Mouse (Mus musculus) adrenal gland, adult 18-20 months (tissue): Measurements from ENCODE around the gene Ak5. TPM values are rescaled to one million over a fixed set of nuclear protein-coding genes. Genes with fewer than 3 reads are reported as not detected.
A peak's percentile ranks its signal among the peaks of the same experiment; 100 is the strongest.
"Not testable (repeated sequence)": the region's sequence is repeated elsewhere in the genome, so short reads cannot be mapped to it uniquely, and the experiment has no call there.

Source experiments
- DNase-seq, 2 experiments: peaks; one replicate each; pipeline ENCODE4 v3.0.0; 2021 to 2022; ENCODE audit warnings: low spot score in 2 of 2
- total RNA-seq, 2 experiments: library from RNA; stranded (reverse); gene quantifications; 1 replicate in 1 of 2; 2 replicates in 1 of 2; pipeline ENCODE4 v1.2.3; 2021

Ak5 gene
- total RNA-seq, 2 experiments from 2014 or later: 3.0 to 4.4 TPM

GRCm38 (mm10) chr3:152478599-152479435, 189.3 kb downstream of the Ak5 start:
- peak in 1 of 2 experiments; percentile 13 for DNase-seq

GRCm38 (mm10) chr3:152477796-152478527, 190.2 kb downstream of the Ak5 start:
- peak; percentile 51 to 58 for DNase-seq

GRCm38 (mm10) chr3:152475894-152476293, 192.3 kb downstream of the Ak5 start:
- no peak for DNase-seq

- no peak for DNase-seq
Observed at GRCm38 (mm10) chr3:152475278-152475669, 192.9 kb downstream of the Ak5 start.

GRCm38 (mm10) chr3:152474582-152475277, 193.4 kb downstream of the Ak5 start:
- DNase-seq: peak; percentile 48 to 55

GRCm38 (mm10) chr3:152472676-152473075, 195.5 kb downstream of the Ak5 start:
- no peak for DNase-seq

GRCm38 (mm10) chr3:152470347-152470746, 197.8 kb downstream of the Ak5 start:
- DNase-seq: no peak

GRCm38 (mm10) chr3:152469423-152470200, 198.5 kb downstream of the Ak5 start:
- DNase-seq: no peak

GRCm38 (mm10) chr3:152468569-152469041, 199.6 kb downstream of the Ak5 start:
- DNase-seq: no peak

- DNase-seq: no peak
Observed at GRCm38 (mm10) chr3:152468032-152468431, 200.1 kb downstream of the Ak5 start.

- no peak for DNase-seq
Observed at GRCm38 (mm10) chr3:152467312-152467711, 200.8 kb downstream of the Ak5 start.

- no peak for DNase-seq
Observed at GRCm38 (mm10) chr3:152466849-152467248, 201.3 kb downstream of the Ak5 start.

- no peak for DNase-seq
Observed at GRCm38 (mm10) chr3:152465338-152465737, 202.8 kb downstream of the Ak5 start.

- DNase-seq: no peak
Observed at GRCm38 (mm10) chr3:152464462-152464861, 203.7 kb downstream of the Ak5 start.

GRCm38 (mm10) chr3:152462900-152463299, 205.3 kb downstream of the Ak5 start:
- DNase-seq: no peak

- DNase-seq: no peak
Observed at GRCm38 (mm10) chr3:152462038-152462547, 206.1 kb downstream of the Ak5 start.

GRCm38 (mm10) chr3:152460802-152461201, 207.4 kb downstream of the Ak5 start:
- no peak for DNase-seq

- DNase-seq: not testable (repeated sequence)
Observed at GRCm38 (mm10) chr3:152458875-152459274, 209.3 kb downstream of the Ak5 start.

- DNase-seq: no peak
Observed at GRCm38 (mm10) chr3:152457308-152458035, 210.7 kb downstream of the Ak5 start.

- no peak for DNase-seq
Observed at GRCm38 (mm10) chr3:152453163-152453562, 215.0 kb downstream of the Ak5 start.
